Mouse (Mus musculus) liver, embryonic 14.5 days (tissue): ENCODE measurements at regions not wholly inside any gene's neighbourhood (a gene's known extent, or its start where the extent isn't known, plus 50 kb on each side); places are given as distances from the start of the nearest gene placed in this dataset.

Source experiments
- CTCF ChIP-seq: IDR thresholded peaks from 2 replicates; pipeline ENCODE4 v1.5.1; 2016; ENCODE audit warnings: antibody characterized with exemption, low read depth, control low read depth
- EP300 ChIP-seq: IDR thresholded peaks from 2 replicates; pipeline ENCODE4 v1.6.1; 2016; ENCODE audit warnings: antibody characterized with exemption, low read depth

DNA sequence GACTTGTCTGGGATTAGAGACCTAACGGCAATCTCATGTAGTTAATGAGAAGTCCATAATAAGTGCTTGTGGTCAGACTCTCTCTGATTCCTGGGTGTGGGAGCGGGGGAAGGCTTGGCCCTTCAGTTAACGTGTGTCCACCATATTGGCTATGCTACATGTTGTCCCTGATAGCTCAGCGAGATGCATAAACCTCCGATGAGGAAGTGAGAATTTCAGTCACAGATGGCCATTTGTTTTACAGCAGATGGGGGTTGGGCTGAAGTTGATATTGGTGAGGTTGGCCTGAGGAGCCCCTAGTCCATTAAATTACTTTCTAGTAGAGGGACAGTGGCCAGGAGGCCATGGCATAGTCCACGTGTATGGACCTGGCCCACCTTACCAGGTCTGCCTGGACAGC lies 114.6 kb upstream of the Prok2 start:
- TF ChIP-seq CTCF (no peak), EP300 (no peak)
